Mouse (Mus musculus): Measurements from ENCODE around the gene Itpkb. TPM values are rescaled to one million over a fixed set of nuclear protein-coding genes. Genes with fewer than 3 reads are reported as not detected.

Itpkb gene
- total and polyA plus RNA-seq, 3 experiments, result 25.3 to 76.4 (median 45.6) TPM

GRCm38 (mm10) chr1:180313517-180314440 is 16.5 kb upstream of the Itpkb start:
- no peak for DNase-seq

- no peak for DNase-seq
Measured at GRCm38 (mm10) chr1:180314641-180315040, 15.6 kb upstream of the Itpkb start.

- DNase-seq, result no peak
Measured at GRCm38 (mm10) chr1:180315127-180315526, 15.2 kb upstream of the Itpkb start.

- DNase-seq, result no peak
Measured at GRCm38 (mm10) chr1:180317450-180317849, 12.8 kb upstream of the Itpkb start.

GRCm38 (mm10) chr1:180318407-180318806 is 11.9 kb upstream of the Itpkb start:
- DNase-seq, result no peak

- no peak for DNase-seq
Measured at GRCm38 (mm10) chr1:180319895-180320294, 10.4 kb upstream of the Itpkb start.

- peak; percentile 58 for DNase-seq
Measured at GRCm38 (mm10) chr1:180322896-180323295, 7.4 kb upstream of the Itpkb start.

- DNase-seq, result peak; percentile 86
Measured at GRCm38 (mm10) chr1:180323491-180323890, 6.8 kb upstream of the Itpkb start.

- DNase-seq, result peak; percentile 74
Measured at GRCm38 (mm10) chr1:180324271-180324670, 6.0 kb upstream of the Itpkb start.

- peak; percentile 67 for DNase-seq
Measured at GRCm38 (mm10) chr1:180328794-180329665, 1.3 kb upstream of the Itpkb start.

GRCm38 (mm10) chr1:180329706-180330105 is 579 bp upstream of the Itpkb start:
- DNase-seq, result no peak

GRCm38 (mm10) chr1:180330707-180331545 is 641 bp downstream of the Itpkb start:
- DNase-seq, result peak; percentile 81

- peak; percentile 78 for DNase-seq
Measured at GRCm38 (mm10) chr1:180331546-180332075, 1.3 kb downstream of the Itpkb start.

GRCm38 (mm10) chr1:180332076-180332927 is 2.0 kb downstream of the Itpkb start:
- peak; percentile 77 for DNase-seq

GRCm38 (mm10) chr1:180332928-180333440 is 2.7 kb downstream of the Itpkb start:
- DNase-seq, result no peak

- no peak for DNase-seq
Measured at GRCm38 (mm10) chr1:180333588-180333987, 3.3 kb downstream of the Itpkb start.

- DNase-seq, result no peak
Measured at GRCm38 (mm10) chr1:180334541-180334940, 4.3 kb downstream of the Itpkb start.

- no peak for DNase-seq
Measured at GRCm38 (mm10) chr1:180335513-180336375, 5.5 kb downstream of the Itpkb start.

- DNase-seq, result no peak
Measured at GRCm38 (mm10) chr1:180338358-180338757, 8.1 kb downstream of the Itpkb start.

Data from adrenal gland, adult 2 months (tissue).